Mouse (Mus musculus) cortical plate, adult 2 months (tissue): ENCODE measurements around the gene Pcbp4.

Source experiments
- CTCF ChIP-seq: fragments of 200-500 bp; IDR thresholded peaks from 2 replicates; pipeline ENCODE4 v1.5.1; 2011; ENCODE audit warnings: mild to moderate bottlenecking, control low read depth, low read length; ENCODE audit not compliant: insufficient read depth; ENCODE audit errors: extremely low read depth
- POLR2A ChIP-seq: fragments of 200-500 bp; IDR thresholded peaks from 2 replicates; pipeline ENCODE4 v1.6.1; 2011; ENCODE audit warnings: mild to moderate bottlenecking, low read length, control low read depth; ENCODE audit not compliant: insufficient read depth; ENCODE audit errors: extremely low read depth

GRCm38 (mm10) chr9:106475046-106475445 is 22.0 kb downstream of the Pcbp4 start:
- no peak for TF ChIP-seq POLR2A
- no peak for TF ChIP-seq CTCF
